Mouse (Mus musculus) kidney, embryonic 15.5 days (tissue): ENCODE data around the gene Zfp87. TPM values are rescaled to one million over a fixed set of nuclear protein-coding genes. Genes with fewer than 3 reads are reported as not detected.

Source experiments
- ATAC-seq: fragments of 200-750 bp; cut with Nextera tagmentation; replicated peaks from 2 replicates; pipeline ENCODE4 v1.8.0; 2017; ENCODE audit warnings: moderate TSS enrichment; ENCODE audit not compliant: low FRiP score
- H3K27ac ChIP-seq: fragments of 300-500 bp; sonication (generic); 2 replicates; pipeline ENCODE4 v1.5.1; 2015; ENCODE audit warnings: mild to moderate bottlenecking, inconsistent platforms
- H3K27me3 ChIP-seq: fragments of 300-500 bp; sonication (generic); 2 replicates; pipeline ENCODE4 v1.6.1; 2015; ENCODE audit warnings: inconsistent platforms
- H3K36me3 ChIP-seq: fragments of 300-500 bp; sonication (generic); 2 replicates; pipeline ENCODE4 v1.6.1; 2015; ENCODE audit warnings: inconsistent platforms
- H3K4me1 ChIP-seq: fragments of 300-500 bp; sonication (generic); 2 replicates; pipeline ENCODE4 v1.6.1; 2015; ENCODE audit warnings: inconsistent platforms
- H3K4me2 ChIP-seq: fragments of 300-500 bp; sonication (generic); 2 replicates; pipeline ENCODE4 v1.6.1; 2015; ENCODE audit warnings: moderate library complexity, mild to moderate bottlenecking, inconsistent platforms
- H3K4me3 ChIP-seq: fragments of 300-500 bp; sonication (generic); replicated peaks from 2 replicates; pipeline ENCODE4 v1.5.1; 2015; ENCODE audit warnings: mild to moderate bottlenecking, inconsistent platforms
- H3K9ac ChIP-seq: fragments of 300-500 bp; sonication (generic); 2 replicates; pipeline ENCODE4 v1.6.1; 2015; ENCODE audit warnings: mild to moderate bottlenecking, inconsistent platforms
- H3K9me3 ChIP-seq: fragments of 300-500 bp; sonication (generic); replicated peaks from 2 replicates; pipeline ENCODE4 v1.6.1; 2016; ENCODE audit warnings: inconsistent platforms
- WGBS: fragments of 180-500 bp; shearing (Covaris S2); methylation state at CpG from one replicate; pipeline ENCODE4 v1.1.7; 2015; ENCODE audit warnings: mixed read lengths; 5-methylcytosine and 5-hydroxymethylcytosine counted together
- polyA plus RNA-seq: library from polyadenylated mRNA; unstranded; fragments of >200 nt; fragmentation: Nextera tagmentation; extraction: Ambion mirVana; gene quantifications from 2 replicates; pipeline ENCODE4 v1.2.1, GENCODE M21; 2015

The Zfp87 gene
- polyA plus RNA-seq, 1 experiment from 2014 or later = 25.6 TPM

DNA sequence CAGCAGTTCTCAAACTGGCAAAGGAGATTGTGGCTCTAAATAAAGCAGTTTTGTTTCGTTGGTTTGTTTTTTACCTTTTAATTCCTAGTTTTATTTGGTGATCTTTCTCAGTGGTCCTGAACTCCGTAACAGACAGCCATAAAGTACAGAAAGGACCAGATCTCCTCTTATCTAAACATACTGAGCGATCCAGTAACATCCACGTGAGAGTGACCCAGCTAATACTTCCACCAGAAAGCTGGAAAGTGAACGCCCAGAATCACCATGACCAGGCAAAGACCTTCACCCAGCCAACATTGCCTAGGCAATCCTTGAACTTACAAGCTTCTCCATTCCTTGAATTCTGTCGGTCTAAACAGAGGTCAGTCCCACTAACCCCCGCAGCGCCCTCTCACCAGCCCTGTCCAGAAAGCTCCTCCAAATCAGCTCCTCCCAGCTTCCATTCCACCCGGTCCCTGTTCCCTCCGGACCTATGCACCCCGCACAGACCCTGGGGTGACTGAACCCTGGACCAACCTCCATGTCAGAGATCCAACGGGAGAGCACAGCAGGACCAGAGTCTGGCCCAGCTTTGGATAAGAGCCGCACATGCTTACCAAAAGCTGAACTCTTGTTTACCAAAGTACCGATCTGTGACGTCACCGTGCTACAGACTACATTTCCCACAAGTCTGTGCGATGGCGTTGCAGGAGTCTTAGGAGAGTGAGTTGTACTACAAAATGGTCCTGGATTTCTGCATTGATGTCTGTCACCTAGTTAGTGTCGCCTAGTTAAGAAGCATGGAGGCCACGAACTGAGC, 42.2 kb downstream of the Zfp87 start, which contains the start of gene Zfp874b:
Gene Zfp874b, minus strand, starts transcription at position 634 of the 799 bp plus-strand sequence.
- 3% methylated on average over 20 of the region's 20 CpGs for WGBS
- H3K4me2 ChIP-seq = peak within 1 kb of the TSS; percentile 71
- H3K27me3 ChIP-seq = no peaks in the 10 kb centered on the region
- no peaks in the 10 kb centered on the region for H3K9me3 ChIP-seq
- ATAC-seq = peak; percentile 97
- peak within 1 kb of the TSS; percentile 62 for H3K9ac ChIP-seq
- peaks cover 17% of the 10 kb centered on the region for H3K36me3 ChIP-seq
- H3K4me3 ChIP-seq = peak within 1 kb of the TSS; percentile 71
- peaks cover 11% of the 10 kb centered on the region; the same call in 1 of the 2 replicates for H3K4me1 ChIP-seq
- H3K27ac ChIP-seq = peak within 1 kb of the TSS; percentile 60

GRCm38 (mm10) chr13:67481528-67481927, 44.4 kb downstream of the Zfp87 start:
- Histone ChIP-seq H3K4me1 (peaks cover 11% of the 10 kb centered on the region; the same call in 1 of the 2 replicates), H3K27ac (no peak overlapping the region), H3K9ac (no peak overlapping the region), H3K27me3 (no peaks in the 10 kb centered on the region), H3K36me3 (peaks cover 8% of the 10 kb centered on the region; the same call in 1 of the 2 replicates), H3K9me3 (no peaks in the 10 kb centered on the region), H3K4me3 (no peak overlapping the region), H3K4me2 (no peak overlapping the region)
- no peak for ATAC-seq
- 64% methylated on average over 4 of the region's 4 CpGs for WGBS

- ATAC-seq = no peak
Observed at GRCm38 (mm10) chr13:67469274-67469673, 56.7 kb downstream of the Zfp87 start.

More at GRCm38 (mm10) chr13:67469274-67469673, 56.7 kb downstream of the Zfp87 start:
- Histone ChIP-seq H3K27me3 (no peaks in the 10 kb centered on the region), H3K9me3 (0 out of 2 replicates have a peak, but pooled peaks cover 5% of the 10 kb centered on the region), H3K9ac (no peak overlapping the region), H3K4me2 (no peak overlapping the region), H3K4me3 (no peak overlapping the region), H3K4me1 (no peaks in the 10 kb centered on the region), H3K36me3 (peaks cover 33% of the 10 kb centered on the region), H3K27ac (no peak overlapping the region)
- WGBS = 90% methylated on average over 3 of the region's 3 CpGs

Other genes with a start within 250 kb of the Zfp87 start
- 2.1 TPM in 2 replicates for gene Zfp458, start 247.7 kb downstream of the Zfp87 start, polyA plus RNA-seq
- gene Zfp457, start 219.7 kb downstream of the Zfp87 start, polyA plus RNA-seq = 0.39 and 1.00 TPM in 2 replicates
- gene Zfp595, start 193.6 kb downstream of the Zfp87 start, polyA plus RNA-seq = 2.2 and 2.5 TPM in 2 replicates
- 0.47 TPM in 1 of 2 replicates, not detected in the other for gene Gm28044, start 165.6 kb downstream of the Zfp87 start, polyA plus RNA-seq
- 1.5 TPM in 2 replicates for gene Zfp953, start 165.6 kb downstream of the Zfp87 start, polyA plus RNA-seq
- 0.21 and 0.50 TPM in 2 replicates for gene Gm28041, start 150.4 kb downstream of the Zfp87 start, polyA plus RNA-seq
- gene Zfp456, start 150.4 kb downstream of the Zfp87 start, polyA plus RNA-seq = 1.5 TPM in 2 replicates
- gene Zfp429, start 126.4 kb downstream of the Zfp87 start, polyA plus RNA-seq = 5.6 and 6.7 TPM in 2 replicates
- 1.0 and 1.1 TPM in 2 replicates for gene Zfp459, start 104.8 kb downstream of the Zfp87 start, polyA plus RNA-seq
- 8.9 and 9.9 TPM in 2 replicates for gene Zfp874a, start 74.6 kb downstream of the Zfp87 start, polyA plus RNA-seq
- gene Zfp874b, start 41.9 kb downstream of the Zfp87 start, polyA plus RNA-seq = 2.4 and 2.8 TPM in 2 replicates
- 15.7 and 16.1 TPM in 2 replicates for gene Zfp58, start 25.6 kb downstream of the Zfp87 start, polyA plus RNA-seq
- not detected in 2 replicates for gene Gm26965, start within 50 bp of the Zfp87 start, polyA plus RNA-seq
- gene Zfp748, start 27.7 kb upstream of the Zfp87 start, polyA plus RNA-seq = 13.8 and 14.0 TPM in 2 replicates
- gene Zfp729b, start 83.5 kb upstream of the Zfp87 start, polyA plus RNA-seq = 4.3 and 4.4 TPM in 2 replicates
- gene Gm49345, start 111.6 kb upstream of the Zfp87 start, polyA plus RNA-seq = 0.22 TPM in 1 of 2 replicates, not detected in the other
- gene Zfp729a, start 111.6 kb upstream of the Zfp87 start, polyA plus RNA-seq = 2.8 and 3.8 TPM in 2 replicates
- 11.5 and 12.8 TPM in 2 replicates for gene Zfp738, start 160.9 kb upstream of the Zfp87 start, polyA plus RNA-seq
- gene Zfp65, start 203.0 kb upstream of the Zfp87 start, polyA plus RNA-seq = 7.2 and 8.2 TPM in 2 replicates
- gene Zfp85, start 229.1 kb upstream of the Zfp87 start, polyA plus RNA-seq = 4.8 and 6.4 TPM in 2 replicates